20 mouse cellular contexts compared by ENCODE assay signal in genomic region chr9:96611693-96612293, GRCm38 (mm10). TPM values are rescaled to one million over a fixed set of nuclear protein-coding genes. Genes with fewer than 3 reads are reported as not detected.
DNase-seq lines count a peak whose midpoint lies in the region; ATAC-seq and TF ChIP-seq lines count a peak whose summit lies in the region.
"Had no signal": no experiment of that assay in that cellular context is flagged by ENCODE, and none has a peak within 500 bp of the region (broad histone marks: within the 10 kb centered on the region; RNA-seq: fewer than 3 reads in every experiment).

No protein-coding gene starts in this region.

- H3K4me3 ChIP-seq in liver, postnatal 0 days (ENCODE audit: low read depth, low read length) = no peak overlapping the region
- H3K4me3 ChIP-seq in midbrain, embryonic 16.5 days (ENCODE audit: low read depth, low read length) = no peak overlapping the region
- no peak overlapping the region for H3K4me3 ChIP-seq in midbrain, postnatal 0 days (ENCODE audit: low read depth, low read length)
- H3K4me3 ChIP-seq: embryonic facial prominence, embryonic 13.5 days; midbrain, embryonic 12.5 days; myocyte; neural tube, embryonic 15.5 days had no signal

- no peak for TF ChIP-seq EP300 in liver, postnatal 0 days (IDR thresholded peaks at IDR 0.05; ENCODE audit: low read depth)

- peaks cover 6% of the 10 kb centered on the region for H3K9me3 ChIP-seq in liver, postnatal 0 days (ENCODE audit: low read length)
- H3K9me3 ChIP-seq in midbrain, embryonic 16.5 days (replicated peaks; ENCODE audit: control insufficient read depth, low read length, poor library complexity, severe bottlenecking) = no peaks in the 10 kb centered on the region
- no peaks in the 10 kb centered on the region for H3K9me3 ChIP-seq in midbrain, postnatal 0 days (ENCODE audit: low read length)

- DNase-seq in MEL-GATA-1-ER (ENCODE audit: extremely low read depth, low read depth) = peak; percentile 39
- no peak for DNase-seq in liver, postnatal 0 days
- DNase-seq in c-Kit-positive CD71-positive TER-119-positive erythroid progenitor cells, embryonic 14.5 days (ENCODE audit: low spot score) = no peak
- DNase-seq in midbrain, postnatal 0 days (ENCODE audit: low spot score) = no peak
- DNase-seq in adrenal gland, postnatal 4 days (ENCODE audit: low spot score in 2 of 2) = no peak
- DNase-seq: adrenal gland, postnatal 36 days; cerebellum, adult 11 months; left cerebral cortex, postnatal 4 days; retina, postnatal 1 day; right cerebral cortex, postnatal 4 days; thymus, postnatal 14 days had no signal

- H3K27ac ChIP-seq in liver, postnatal 0 days (ENCODE audit: low read depth) = 0 out of 2 replicates have a peak overlapping the region, but pooled peaks have one; percentile 39
- no peak overlapping the region for H3K27ac ChIP-seq in midbrain, embryonic 16.5 days (ENCODE audit: low read length)
- H3K27ac ChIP-seq in midbrain, postnatal 0 days (ENCODE audit: low read depth, low read length) = no peak overlapping the region
- H3K27ac ChIP-seq: embryonic facial prominence, embryonic 13.5 days; liver, embryonic 14.5 days; midbrain, embryonic 12.5 days; neural tube, embryonic 15.5 days had no signal

- H3K27me3 ChIP-seq in liver, postnatal 0 days (ENCODE audit: insufficient read depth, low read length) = no peaks in the 10 kb centered on the region
- no peaks in the 10 kb centered on the region for H3K27me3 ChIP-seq in midbrain, embryonic 16.5 days (ENCODE audit: control insufficient read depth, insufficient read depth, low read depth, low read length)
- H3K27me3 ChIP-seq in midbrain, postnatal 0 days (ENCODE audit: insufficient read depth, low read length) = no peaks in the 10 kb centered on the region
- H3K27me3 ChIP-seq: embryonic facial prominence, embryonic 13.5 days; midbrain, embryonic 12.5 days; neural tube, embryonic 15.5 days had no signal

- H3K9ac ChIP-seq in liver, postnatal 0 days (replicated peaks) = no peak overlapping the region
- H3K9ac ChIP-seq in midbrain, embryonic 16.5 days (ENCODE audit: low read depth, low read length) = no peak overlapping the region
- no peak overlapping the region for H3K9ac ChIP-seq in midbrain, postnatal 0 days (replicated peaks; ENCODE audit: low read length, poor library complexity, severe bottlenecking)
- H3K9ac ChIP-seq: embryonic facial prominence, embryonic 13.5 days; liver, embryonic 14.5 days; midbrain, embryonic 12.5 days; neural tube, embryonic 15.5 days had no signal

- peak; percentile 53 for ATAC-seq in CD4-positive, CD25-positive, alpha-beta regulatory T cell, adult 4 months
- peak; percentile 90 for ATAC-seq in granulocyte monocyte progenitor cell, adult 5-6 weeks (replicated peaks; ENCODE audit: poor library complexity, severe bottlenecking)
- ATAC-seq in liver, postnatal 0 days = no peak
- ATAC-seq in midbrain, embryonic 16.5 days = no peak
- no peak for ATAC-seq in midbrain, postnatal 0 days (ENCODE audit: low FRiP score)

- H3K4me1 ChIP-seq in liver, postnatal 0 days (ENCODE audit: insufficient read depth) = peaks cover 10% of the 10 kb centered on the region
- H3K4me1 ChIP-seq in midbrain, embryonic 16.5 days (ENCODE audit: control insufficient read depth, insufficient read depth, low read length) = no peaks in the 10 kb centered on the region
- no peaks in the 10 kb centered on the region for H3K4me1 ChIP-seq in midbrain, postnatal 0 days (ENCODE audit: insufficient read depth, low read length)
- H3K4me1 ChIP-seq: embryonic facial prominence, embryonic 13.5 days had no signal

- H3K4me2 ChIP-seq in liver, postnatal 0 days (ENCODE audit: low read depth, low read length) = peak overlapping the region; percentile 36
- H3K4me2 ChIP-seq in midbrain, embryonic 16.5 days (ENCODE audit: low read length) = no peak overlapping the region
- H3K4me2 ChIP-seq in midbrain, postnatal 0 days (ENCODE audit: low read depth, low read length, poor library complexity, severe bottlenecking) = no peak overlapping the region
- H3K4me2 ChIP-seq: embryonic facial prominence, embryonic 13.5 days; heart, embryonic 11.5 days; midbrain, embryonic 12.5 days; neural tube, embryonic 15.5 days had no signal

- peaks cover 9% of the 10 kb centered on the region for H3K36me3 ChIP-seq in liver, postnatal 0 days (replicated peaks; ENCODE audit: insufficient read depth, low read length)
- H3K36me3 ChIP-seq in midbrain, embryonic 16.5 days (ENCODE audit: control insufficient read depth, insufficient read depth, low read length) = peaks cover 9% of the 10 kb centered on the region
- H3K36me3 ChIP-seq in midbrain, postnatal 0 days (ENCODE audit: insufficient read depth, low read length) = peaks cover 14% of the 10 kb centered on the region; the same call in 1 of the 2 replicates

- WGBS in liver, postnatal 0 days (ENCODE audit: insufficient replicate concordance) = 30% methylated on average over 8 of the region's 8 CpGs
- WGBS in midbrain, embryonic 16.5 days = 55% methylated on average over 8 of the region's 8 CpGs
- WGBS in midbrain, postnatal 0 days = 60% methylated on average over 8 of the region's 8 CpGs

- TF ChIP-seq CTCF in liver, postnatal 0 days (IDR thresholded peaks at IDR 0.05; ENCODE audit: low read depth) = no peak
- TF ChIP-seq CTCF in midbrain, postnatal 0 days (IDR thresholded peaks at IDR 0.05) = no peak

RNA-seq across cellular contexts. Expression of gene Rasa2, which starts 19.6 kb away (rescaled TPM):
- polyA plus RNA-seq in CD4-positive, CD25-positive, alpha-beta regulatory T cell, adult 4 months (2017; shearing (Covaris generic)) = 10 to 100 TPM; 31.2 to 43.3 TPM
- 16.3 and 18.3 TPM in 2 replicates for total RNA-seq in granulocyte monocyte progenitor cell, adult 5-6 weeks (2014; fragmentation: Nextera tagmentation)
- total RNA-seq in granulocyte monocyte progenitor cell, adult 5-6 weeks (2017) = 21.9 and 25.5 TPM in 2 replicates
- polyA plus RNA-seq in liver, postnatal 0 days (2015; fragmentation: Nextera tagmentation; extraction: Ambion mirVana) = 2.5 and 2.7 TPM in 2 replicates
- polyA plus RNA-seq in midbrain, embryonic 16.5 days (2015; fragmentation: Nextera tagmentation; extraction: Ambion mirVana) = 18.2 and 19.2 TPM in 2 replicates
- total RNA-seq in midbrain, postnatal 0 days (2014; rRNA removed) = 13.4 and 16.7 TPM in 2 replicates
- polyA plus RNA-seq in midbrain, postnatal 0 days (2015; fragmentation: Nextera tagmentation; extraction: Ambion mirVana) = 11.5 and 12.6 TPM in 2 replicates
- total RNA-seq in adrenal gland, postnatal 4 days (2021) = 10 to 100 TPM; 17.5 to 21.2 TPM

Comparison
In these comparisons a context has a peak if more than half of its experiments do, and no peak if none do; other contexts are left out.
1. ATAC-seq: peak in CD4-positive, CD25-positive, alpha-beta regulatory T cell, adult 4 months (single experiment) and granulocyte monocyte progenitor cell, adult 5-6 weeks (single experiment); none in liver, postnatal 0 days (single experiment), midbrain, embryonic 16.5 days (single experiment) and midbrain, postnatal 0 days (single experiment).